22 mouse cellular contexts compared by ENCODE assay signal in the genomic region with DNA sequence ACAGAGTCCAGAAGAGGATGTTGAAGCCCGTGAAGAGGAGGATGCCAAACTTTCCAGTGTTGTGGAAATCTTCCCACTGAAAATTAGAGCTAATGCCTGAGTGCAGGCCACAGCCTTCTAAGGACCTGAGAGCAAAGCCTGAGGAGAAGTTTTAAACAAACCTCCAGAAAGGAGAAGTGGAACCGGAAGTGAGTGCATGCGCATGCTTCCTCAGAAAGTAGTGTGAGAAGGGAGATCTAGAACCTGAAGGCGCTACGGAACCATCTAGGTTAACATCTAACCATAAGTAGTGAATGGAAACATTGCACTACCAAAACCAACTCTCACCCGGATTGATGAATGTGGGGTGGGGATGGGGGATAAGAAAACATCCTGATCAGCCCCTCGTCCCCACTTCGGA.
DNase-seq lines count a peak whose midpoint lies in the region; ATAC-seq and TF ChIP-seq lines count a peak whose summit lies in the region.
"Had no signal": no experiment of that assay in that cellular context is flagged by ENCODE, and none has a peak within 500 bp of the region (broad histone marks: within the 10 kb centered on the region; RNA-seq: fewer than 3 reads in every experiment).

No protein-coding gene starts in this region.

- peak; percentile 65; the same call in 1 of the 2 replicates for TF ChIP-seq EP300 in CH12.LX (IDR thresholded peaks at IDR 0.05; ENCODE audit: low read length)

- H3K36me3 ChIP-seq in CH12.LX (replicated peaks in 1 of 2; ENCODE audit: control insufficient read depth in 1 of 2, insufficient read depth in 1 of 2, low read length in 1 of 2): no peaks in the 10 kb centered on the region
- no peaks in the 10 kb centered on the region for H3K36me3 ChIP-seq in hindbrain, embryonic 12.5 days
- H3K36me3 ChIP-seq: embryonic facial prominence, embryonic 10.5 days; embryonic facial prominence, embryonic 12.5 days; forebrain, embryonic 15.5 days; G1E had no signal

- no peak overlapping the region for H3K4me3 ChIP-seq in CH12.LX (replicated peaks in 1 of 3; ENCODE audit: low read depth in 2 of 3, low read length in 2 of 3, poor library complexity in 1 of 3)
- H3K4me3 ChIP-seq in hindbrain, embryonic 12.5 days: no peak overlapping the region
- no peak overlapping the region for H3K4me3 ChIP-seq in layer of hippocampus, adult 2 months
- H3K4me3 ChIP-seq: embryonic facial prominence, embryonic 10.5 days; embryonic facial prominence, embryonic 12.5 days; forebrain, embryonic 13.5 days; forebrain, embryonic 15.5 days had no signal

- H3K79me2 ChIP-seq in CH12.LX (replicated peaks; ENCODE audit: control insufficient read depth, extremely low read depth, insufficient read depth, poor library complexity, severe bottlenecking): no peaks in the 10 kb centered on the region

- no peak for TF ChIP-seq CTCF in CH12.LX (conservative IDR thresholded peaks at IDR 0.05 in 1 of 2, IDR thresholded peaks at IDR 0.05 in 1 of 2; ENCODE audit: low read depth in 2 of 2, low read length in 2 of 2)
- no peak for TF ChIP-seq CTCF in layer of hippocampus, adult 2 months (conservative IDR thresholded peaks at IDR 0.05)

- H3K9ac ChIP-seq in CH12.LX (ENCODE audit: insufficient read depth, low read depth): no peak overlapping the region
- no peak overlapping the region for H3K9ac ChIP-seq in hindbrain, embryonic 12.5 days
- H3K9ac ChIP-seq: embryonic facial prominence, embryonic 12.5 days; forebrain, embryonic 13.5 days; forebrain, embryonic 15.5 days; forebrain, postnatal 0 days had no signal

- peak; percentile 88 for ATAC-seq in common myeloid progenitor, adult 5-6 weeks (replicated peaks; ENCODE audit: low read depth, poor library complexity, severe bottlenecking)
- ATAC-seq in megakaryocyte, adult 5-6 weeks (ENCODE audit: poor library complexity, severe bottlenecking): peak; percentile 86
- ATAC-seq in hindbrain, embryonic 12.5 days (ENCODE audit: low FRiP score): no peak
- ATAC-seq: activated CD4-positive, CD25-positive, alpha-beta regulatory T cell, adult 4 months; forebrain, embryonic 13.5 days; forebrain, embryonic 15.5 days; forebrain, postnatal 0 days; Patski had no signal

- dilution Hi-C loops in CH12.LX (cut with MboI; ENCODE audit: extremely low pct_ligation_motif_present, extremely low pct_unique_long_range_greater_than_20kb, low sequenced_read_pairs): no loop called here

- no peak overlapping the region for H3K4me2 ChIP-seq in CH12.LX (ENCODE audit: insufficient read depth, low read depth, poor library complexity, severe bottlenecking)
- no peak overlapping the region for H3K4me2 ChIP-seq in hindbrain, embryonic 12.5 days (replicated peaks)
- H3K4me2 ChIP-seq: embryonic facial prominence, embryonic 12.5 days; forebrain, embryonic 13.5 days; forebrain, embryonic 15.5 days had no signal

- peaks cover 7 to 25% of the 10 kb centered on the region in 2 experiments for H3K4me1 ChIP-seq in CH12.LX (ENCODE audit: control insufficient read depth in 1 of 2, insufficient read depth in 2 of 2)
- no peaks in the 10 kb centered on the region for H3K4me1 ChIP-seq in hindbrain, embryonic 12.5 days
- H3K4me1 ChIP-seq: embryonic facial prominence, embryonic 12.5 days; forebrain, embryonic 15.5 days had no signal

- in situ Hi-C loops in CH12.LX (cut with MboI; ENCODE audit: low pct_ligation_motif_present, low pct_unique_long_range_greater_than_20kb, low sequenced_read_pairs): no loop called here

- no peak for TF ChIP-seq RAD21 in CH12.LX (IDR thresholded peaks at IDR 0.05; ENCODE audit: low read depth, low read length)

- H3K9me3 ChIP-seq in CH12.LX (replicated peaks; ENCODE audit: low read length): no peaks in the 10 kb centered on the region
- no peaks in the 10 kb centered on the region for H3K9me3 ChIP-seq in hindbrain, embryonic 12.5 days (replicated peaks)
- H3K9me3 ChIP-seq: embryonic facial prominence, embryonic 10.5 days; embryonic facial prominence, embryonic 12.5 days; forebrain, embryonic 13.5 days; forebrain, embryonic 15.5 days had no signal

- WGBS in hindbrain, embryonic 12.5 days: 92% methylated on average over 8 of the region's 8 CpGs

- H3K27ac ChIP-seq in CH12.LX (ENCODE audit: insufficient read depth, low read depth): no peak overlapping the region
- no peak overlapping the region for H3K27ac ChIP-seq in hindbrain, embryonic 12.5 days
- no peak overlapping the region for H3K27ac ChIP-seq in layer of hippocampus, adult 2 months
- H3K27ac ChIP-seq: embryonic facial prominence, embryonic 10.5 days; embryonic facial prominence, embryonic 12.5 days; forebrain, embryonic 13.5 days; forebrain, embryonic 15.5 days had no signal

- no peak for TF ChIP-seq POLR2A in CH12.LX (IDR thresholded peaks at IDR 0.05; ENCODE audit: low read depth, low read length)

- no peaks in the 10 kb centered on the region for H3K27me3 ChIP-seq in CH12.LX (replicated peaks)
- no peaks in the 10 kb centered on the region for H3K27me3 ChIP-seq in hindbrain, embryonic 12.5 days
- H3K27me3 ChIP-seq: embryonic facial prominence, embryonic 12.5 days; forebrain, embryonic 13.5 days; forebrain, embryonic 15.5 days; Patski had no signal

- DNase-seq in CH12.LX (ENCODE audit: extremely low read depth): peak; percentile 77
- no peak for DNase-seq in adrenal gland, adult 2 months
- DNase-seq in layer of hippocampus, adult 2 months (ENCODE audit: low spot score in 2 of 2): no peak
- DNase-seq: adrenal gland, postnatal 10 days; adrenal gland, postnatal 25 days; cerebellum, adult 11 months; cerebellum, adult 18-20 months; cerebellum, adult 8-10 months; cerebellum, adult 9-11 months; cerebellum, postnatal 14 days; cerebellum, postnatal 36 days; forebrain, postnatal 0 days had no signal

TF ChIP-seq in CH12.LX, 34 proteins besides CTCF, POLR2A, EP300 and RAD21:
- TF ChIP-seq PAX5 (IDR thresholded peaks at IDR 0.05; ENCODE audit: low read length): no peak
- TF ChIP-seq MAZ (IDR thresholded peaks at IDR 0.05; ENCODE audit: low read depth, low read length): no peak
- TF ChIP-seq TBP (conservative IDR thresholded peaks at IDR 0.05; ENCODE audit: low read depth, low read length): no peak
- TF ChIP-seq MYC (IDR thresholded peaks at IDR 0.05; ENCODE audit: low read depth, low read length): no peak
- peak; percentile 56 for TF ChIP-seq BHLHE40 (IDR thresholded peaks at IDR 0.05; ENCODE audit: low read depth, low read length)
- TF ChIP-seq HCFC1 (IDR thresholded peaks at IDR 0.05; ENCODE audit: low read depth, low read length): no peak
- no peak; the same call in 1 of the 2 replicates for TF ChIP-seq MAX (IDR thresholded peaks at IDR 0.05; ENCODE audit: low read length)
- TF ChIP-seq ZC3H11A (IDR thresholded peaks at IDR 0.05; ENCODE audit: low read depth, low read length): no peak
- peak; percentile 56; the same call in 1 of the 2 replicates for TF ChIP-seq ELF1 (IDR thresholded peaks at IDR 0.05; ENCODE audit: low read depth, low read length)
- no peak for TF ChIP-seq TCF12 (IDR thresholded peaks at IDR 0.05; ENCODE audit: low read depth, low read length)
- no peak for TF ChIP-seq ZNF384 (IDR thresholded peaks at IDR 0.05; ENCODE audit: low read depth, low read length)
- TF ChIP-seq IRF4 (IDR thresholded peaks at IDR 0.05; ENCODE audit: low read depth, low read length): peak; percentile 81
- no peak for TF ChIP-seq USF2 (conservative IDR thresholded peaks at IDR 0.05; ENCODE audit: low read depth, low read length)
- TF ChIP-seq KAT2A (IDR thresholded peaks at IDR 0.05; ENCODE audit: insufficient replicate concordance, low read length): no peak
- TF ChIP-seq NELFE (IDR thresholded peaks at IDR 0.05; ENCODE audit: low read depth, low read length): no peak
- TF ChIP-seq UBTF (IDR thresholded peaks at IDR 0.05; ENCODE audit: low read depth, low read length): no peak
- TF ChIP-seq NRF1 (IDR thresholded peaks at IDR 0.05; ENCODE audit: low read depth, low read length): peak; percentile 72
- TF ChIP-seq SMC3 (IDR thresholded peaks at IDR 0.05; ENCODE audit: low read depth, low read length): no peak
- no peak for TF ChIP-seq MEF2A (IDR thresholded peaks at IDR 0.05; ENCODE audit: borderline replicate concordance, low read depth, low read length)
- TF ChIP-seq GABPA (IDR thresholded peaks at IDR 0.05; ENCODE audit: insufficient replicate concordance, low read depth, low read length): no peak
- no peak for TF ChIP-seq MXI1 (IDR thresholded peaks at IDR 0.05; ENCODE audit: low read depth, low read length)
- TF ChIP-seq JUND (conservative IDR thresholded peaks at IDR 0.05; ENCODE audit: low read depth, low read length): no peak
- TF ChIP-seq E2F4 (IDR thresholded peaks at IDR 0.05; ENCODE audit: insufficient replicate concordance, low read depth, low read length): no peak
- TF ChIP-seq ZKSCAN1 (IDR thresholded peaks at IDR 0.05; ENCODE audit: borderline replicate concordance, low read depth, low read length): no peak
